Mouse (Mus musculus): Measurements from ENCODE around the gene Dnm3.

Gene Dnm3

DNA sequence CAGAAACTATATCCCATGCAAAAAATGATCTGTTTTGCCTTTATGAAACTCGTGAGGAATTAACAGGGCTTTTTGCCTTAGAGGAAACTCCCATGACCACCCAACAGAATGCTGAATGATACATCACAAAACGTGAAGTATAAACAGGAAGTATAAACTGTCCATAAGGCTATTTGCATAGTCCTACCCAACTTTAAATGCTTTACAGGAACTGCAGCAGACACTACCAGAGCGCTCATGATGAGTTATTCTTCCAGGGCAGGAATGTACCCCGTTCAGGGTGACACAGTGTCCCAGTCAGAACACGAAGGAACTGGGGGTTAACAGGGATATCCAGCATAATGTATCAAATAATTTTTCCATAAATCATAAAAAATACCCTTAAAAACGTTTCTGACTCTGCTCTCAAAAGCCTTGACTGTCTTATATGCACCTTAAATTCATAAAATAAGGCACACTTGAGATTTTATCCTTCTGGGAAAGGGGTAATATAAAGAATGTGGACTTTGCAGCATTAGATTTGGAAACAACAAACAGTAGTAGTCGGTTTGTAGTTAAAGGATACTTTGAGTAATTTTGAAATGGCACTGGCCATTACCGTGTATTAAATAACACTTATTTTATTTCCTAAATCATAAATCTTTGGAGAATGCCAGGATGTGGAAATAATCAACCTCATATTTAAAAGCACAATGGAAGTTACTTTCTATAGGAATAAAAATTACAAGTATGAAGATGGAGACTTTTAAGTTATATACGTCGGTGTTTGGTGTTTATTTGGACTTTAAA lies 252.8 kb downstream of the Dnm3 start:
- in situ Hi-C loops (cut with MboI; ENCODE audit: low pct_unique_long_range_greater_than_20kb in 1 of 2, low sequenced_read_pairs in 2 of 2, unreplicated experiment in 1 of 2): no loop called here

DNA sequence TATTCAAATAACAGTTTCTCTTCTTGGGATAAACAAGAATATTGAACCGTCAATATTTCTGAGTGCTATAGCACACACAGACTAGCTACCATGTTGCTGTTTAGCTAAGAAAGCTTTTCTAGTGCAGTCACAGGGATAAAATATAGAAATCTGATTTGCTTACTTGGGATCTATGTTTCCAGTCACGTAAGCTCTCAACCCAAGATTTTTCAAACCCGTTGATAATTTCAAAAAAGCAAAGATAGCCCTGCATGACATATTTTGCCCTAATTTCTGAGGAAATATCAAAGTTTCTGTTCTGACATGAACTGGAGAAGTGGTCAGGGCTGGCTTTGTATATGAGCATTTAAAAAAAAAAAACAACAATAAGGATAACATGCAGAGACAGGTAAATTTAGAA lies 253.8 kb downstream of the Dnm3 start:
- in situ Hi-C loops (cut with MboI; ENCODE audit: low pct_unique_long_range_greater_than_20kb in 1 of 2, low sequenced_read_pairs in 2 of 2, unreplicated experiment in 1 of 2): no loop called here

DNA sequence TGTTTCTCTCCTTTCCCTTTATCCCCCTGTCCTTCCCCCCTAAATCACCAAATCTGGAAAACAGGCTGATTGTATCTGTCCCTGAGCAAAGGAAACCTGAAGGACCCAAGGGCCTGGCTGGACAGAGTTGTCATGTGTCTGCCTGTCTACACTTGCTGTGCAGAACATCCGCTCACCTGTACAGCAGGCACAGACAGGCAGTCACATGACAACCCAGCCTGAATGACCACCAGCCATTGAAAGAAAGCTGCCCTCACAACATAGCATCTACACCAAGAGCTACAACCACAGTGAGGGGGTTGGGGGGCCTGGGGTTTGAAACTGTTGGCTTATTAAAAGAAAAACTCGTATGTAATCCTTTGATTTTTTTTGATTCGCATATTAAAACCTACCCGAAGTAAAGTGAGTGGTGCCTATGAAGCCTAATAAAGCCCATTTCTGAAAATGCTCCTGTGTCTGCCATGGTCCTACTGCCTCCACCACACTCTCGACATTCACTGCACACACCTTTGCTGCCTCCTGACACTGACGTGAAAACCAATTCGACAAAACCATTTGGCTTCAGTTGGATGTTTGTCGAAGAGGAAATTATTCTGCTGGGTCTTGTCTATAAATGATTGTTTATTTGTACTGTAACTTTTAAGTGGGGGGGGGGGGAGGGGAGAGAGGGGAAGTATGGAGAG lies 254.4 kb downstream of the Dnm3 start:
- in situ Hi-C loops (cut with MboI; ENCODE audit: low pct_unique_long_range_greater_than_20kb in 1 of 2, low sequenced_read_pairs in 2 of 2, unreplicated experiment in 1 of 2): no loop called here

DNA sequence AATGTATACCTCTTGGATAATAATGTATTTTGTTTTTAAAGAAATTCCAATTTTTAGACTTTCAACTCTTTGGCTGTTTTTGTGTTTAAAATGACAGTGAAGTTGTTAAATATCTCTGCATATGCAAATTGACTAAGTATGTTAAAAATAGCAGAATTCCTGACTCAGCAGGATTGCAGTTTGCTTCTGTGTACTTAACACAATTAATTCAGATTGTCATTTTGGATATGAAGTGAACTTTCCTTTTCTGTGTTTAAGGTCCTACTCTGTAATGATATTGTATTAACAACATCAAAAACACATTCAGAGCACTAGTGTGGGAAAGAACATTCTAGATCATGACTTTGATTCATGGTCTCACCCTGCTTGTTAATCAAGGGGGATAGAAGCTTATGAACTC lies 255.5 kb downstream of the Dnm3 start:
- in situ Hi-C loops (cut with MboI; ENCODE audit: low pct_unique_long_range_greater_than_20kb in 1 of 2, low sequenced_read_pairs in 2 of 2, unreplicated experiment in 1 of 2): no loop called here

DNA sequence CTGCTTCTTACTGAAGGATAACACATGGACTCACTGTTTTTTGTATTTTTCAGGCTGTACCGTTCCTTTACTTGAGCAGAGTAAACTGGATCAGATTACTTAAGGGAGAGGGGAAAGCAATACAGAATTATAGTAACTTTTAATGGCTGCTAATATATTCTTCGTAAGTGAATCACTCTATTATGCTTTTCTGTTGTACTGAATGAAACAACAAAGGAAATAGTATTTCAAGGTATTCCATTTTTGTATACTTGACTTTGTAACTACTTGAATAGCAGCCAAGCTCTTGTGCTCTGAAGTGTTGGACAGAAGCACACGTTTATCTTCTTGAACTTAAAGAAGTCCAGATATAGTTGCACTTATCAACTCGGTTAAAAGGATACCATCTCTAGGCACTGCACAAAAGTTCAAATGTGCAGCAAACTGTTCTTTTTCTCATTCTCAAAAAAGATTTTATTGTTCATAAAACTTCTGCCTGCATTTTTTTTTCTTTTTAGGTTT lies 256.0 kb downstream of the Dnm3 start:
- in situ Hi-C loops (cut with MboI; ENCODE audit: low pct_unique_long_range_greater_than_20kb in 1 of 2, low sequenced_read_pairs in 2 of 2, unreplicated experiment in 1 of 2): no loop called here

DNA sequence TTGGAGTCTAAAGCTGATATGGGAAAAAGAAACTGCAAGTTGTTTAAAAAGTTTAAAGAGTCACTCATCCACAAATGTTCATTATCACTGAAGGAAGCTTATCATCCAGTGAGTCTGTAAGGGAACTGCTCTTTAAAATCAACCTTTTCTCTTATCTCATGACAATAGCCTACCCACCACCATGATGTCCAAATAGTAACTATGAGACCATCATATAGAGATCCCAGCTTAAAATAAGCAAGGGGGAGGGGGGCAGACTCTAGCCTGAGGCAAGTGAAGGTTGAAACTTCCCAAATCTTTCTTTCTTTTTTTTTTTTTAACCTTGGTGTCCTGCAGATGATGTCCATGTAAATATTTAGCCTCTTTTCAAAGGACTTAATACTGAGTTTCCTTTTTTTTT lies 256.9 kb downstream of the Dnm3 start:
- in situ Hi-C loops (cut with MboI; ENCODE audit: low pct_unique_long_range_greater_than_20kb in 1 of 2, low sequenced_read_pairs in 2 of 2, unreplicated experiment in 1 of 2): no loop called here

DNA sequence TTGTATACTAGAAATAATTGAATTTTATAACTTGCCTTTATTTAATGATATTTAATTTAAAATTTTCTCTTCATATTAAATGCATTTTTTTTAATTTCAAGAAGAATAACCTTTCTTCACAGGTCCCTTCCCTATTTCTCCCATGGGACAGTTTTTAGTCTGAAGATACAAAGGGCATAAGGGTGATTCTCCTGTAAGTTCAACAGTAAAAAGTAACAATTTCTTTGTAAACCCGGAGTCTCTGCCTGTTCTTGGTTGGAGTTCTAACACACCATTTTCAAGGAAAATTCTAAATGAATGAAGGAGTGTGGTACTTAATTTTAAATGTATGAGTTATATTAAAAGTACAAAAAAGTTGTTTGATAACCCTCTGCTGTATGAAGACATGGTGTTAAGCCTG lies 258.1 kb downstream of the Dnm3 start:
- in situ Hi-C loops (cut with MboI; ENCODE audit: low pct_unique_long_range_greater_than_20kb in 1 of 2, low sequenced_read_pairs in 2 of 2, unreplicated experiment in 1 of 2): no loop called here

DNA sequence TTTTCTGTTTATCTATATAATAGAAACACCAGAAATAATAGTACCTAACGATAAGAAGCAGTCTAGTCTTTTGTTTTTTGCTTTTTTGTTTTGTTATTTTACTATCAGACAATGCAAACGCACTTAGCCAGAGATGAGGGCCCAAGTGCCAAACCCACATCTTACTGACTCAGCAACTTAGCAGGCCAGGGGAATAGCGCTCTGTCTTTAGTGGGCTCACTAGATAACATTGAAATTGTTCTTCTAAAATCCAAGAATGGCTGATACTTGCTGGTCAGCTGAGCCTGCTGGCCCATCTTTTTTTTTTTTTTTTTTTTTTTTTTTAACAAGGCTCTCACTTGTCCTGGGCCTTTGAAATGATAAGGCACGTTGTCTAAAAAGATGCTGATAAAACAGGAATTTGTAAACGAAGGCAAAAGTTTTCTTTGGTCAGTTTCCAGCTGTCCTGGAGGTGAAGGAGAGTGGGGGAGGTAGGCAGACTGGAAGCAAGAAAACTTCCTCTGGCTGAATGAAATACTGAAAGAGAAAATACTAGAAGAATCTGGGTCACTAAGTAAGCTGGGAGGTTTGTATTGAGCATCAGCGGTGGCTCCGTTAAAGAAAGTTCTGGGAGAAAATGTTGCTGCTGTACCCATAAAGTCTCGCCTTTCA lies 259.2 kb downstream of the Dnm3 start:
- in situ Hi-C loops (cut with MboI; ENCODE audit: low pct_unique_long_range_greater_than_20kb in 1 of 2, low sequenced_read_pairs in 2 of 2, unreplicated experiment in 1 of 2): no loop called here

DNA sequence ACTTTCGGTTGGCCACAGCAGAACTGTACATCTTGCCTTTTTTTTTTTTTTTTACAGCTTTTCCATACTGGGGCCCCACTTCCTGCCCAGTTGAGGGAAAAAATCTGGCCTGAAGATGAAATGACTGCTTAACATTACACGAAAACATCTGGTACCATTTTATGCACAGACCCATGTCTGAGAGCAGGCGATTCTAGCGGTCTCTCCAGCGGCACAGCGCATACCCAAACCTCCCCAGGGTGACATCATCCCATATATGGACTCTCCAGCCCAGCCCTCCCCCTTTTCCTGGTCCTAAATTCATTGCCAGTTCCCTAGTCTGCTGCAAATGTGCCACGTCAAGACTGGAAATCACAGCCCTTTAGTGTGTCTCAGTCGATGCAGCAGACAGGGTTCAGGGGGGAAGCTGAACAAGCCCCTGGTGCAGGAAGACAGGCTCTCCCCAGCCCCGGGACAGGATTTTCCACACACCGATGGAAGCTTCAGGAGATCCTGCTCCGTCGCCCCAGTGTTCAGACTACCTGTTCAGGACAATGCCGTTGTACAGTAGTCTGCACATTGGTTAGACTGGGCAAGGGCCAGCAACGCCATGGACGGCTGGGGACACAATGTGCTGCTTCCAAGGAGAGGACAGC lies 260.4 kb downstream of the Dnm3 start:
- in situ Hi-C loops (cut with MboI; ENCODE audit: low pct_unique_long_range_greater_than_20kb in 1 of 2, low sequenced_read_pairs in 2 of 2, unreplicated experiment in 1 of 2): no loop called here

DNA sequence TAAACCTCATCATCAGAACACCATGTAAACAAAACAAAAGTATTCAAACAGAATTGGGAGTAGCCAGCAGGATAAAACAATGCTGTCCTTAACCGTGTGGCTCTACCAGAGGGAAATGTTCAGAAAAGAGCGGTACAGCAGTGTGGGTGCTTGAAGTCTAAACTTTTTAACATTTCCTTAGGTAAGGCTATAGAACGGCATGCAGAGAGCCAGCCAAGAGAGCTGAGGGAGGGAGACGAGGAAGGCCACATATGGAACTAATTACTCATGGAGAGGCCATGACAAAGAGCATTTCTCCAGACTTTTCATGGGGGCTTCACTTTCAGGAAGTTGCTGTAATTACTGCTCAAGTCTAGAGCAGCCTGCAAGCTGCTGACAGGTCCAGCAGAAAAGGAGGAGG lies 261.2 kb downstream of the Dnm3 start:
- in situ Hi-C loops (cut with MboI; ENCODE audit: low pct_unique_long_range_greater_than_20kb in 1 of 2, low sequenced_read_pairs in 2 of 2, unreplicated experiment in 1 of 2): no loop called here

DNA sequence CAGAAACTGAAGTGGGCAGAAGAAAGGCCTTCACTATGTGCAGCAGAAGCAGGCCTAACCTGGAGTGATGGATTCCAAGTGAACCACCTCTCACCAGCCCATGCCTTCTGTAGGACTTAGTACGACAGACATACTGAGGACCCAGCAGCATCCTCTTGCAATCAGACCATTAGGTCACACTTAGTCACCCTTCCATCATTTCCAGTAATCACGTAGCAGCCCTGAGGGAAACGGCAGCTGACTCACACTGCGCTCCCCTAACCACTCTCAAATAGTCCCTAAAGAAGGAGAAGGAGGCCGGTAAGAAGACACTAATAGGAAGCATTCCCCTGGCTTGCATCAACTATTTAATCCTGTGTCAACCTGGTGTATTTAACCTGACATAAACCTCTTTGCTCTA lies 262.1 kb downstream of the Dnm3 start:
- in situ Hi-C loops (cut with MboI; ENCODE audit: low pct_unique_long_range_greater_than_20kb in 1 of 2, low sequenced_read_pairs in 2 of 2, unreplicated experiment in 1 of 2): no loop called here

DNA sequence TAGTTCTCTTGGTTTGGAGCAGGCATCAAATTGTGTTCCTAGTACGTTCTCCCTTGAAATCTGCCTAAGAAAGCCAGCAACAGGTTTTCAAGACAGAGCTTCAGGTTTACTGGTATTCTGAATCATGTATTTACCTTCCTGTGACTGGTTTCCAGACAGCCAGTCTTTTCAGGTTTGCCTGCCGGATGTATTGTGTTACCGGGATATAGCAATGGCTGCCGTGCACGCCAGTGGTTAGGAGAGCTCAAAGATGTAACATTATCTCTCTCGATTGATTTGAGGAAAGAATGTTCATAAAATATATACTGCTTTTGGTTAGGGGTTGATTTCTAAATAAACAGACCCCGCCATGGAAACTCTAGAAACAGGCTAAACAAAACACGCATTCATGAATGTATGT lies 264.8 kb downstream of the Dnm3 start:
- in situ Hi-C loops (cut with MboI; ENCODE audit: low pct_unique_long_range_greater_than_20kb in 1 of 2, low sequenced_read_pairs in 2 of 2, unreplicated experiment in 1 of 2): no loop called here

DNA sequence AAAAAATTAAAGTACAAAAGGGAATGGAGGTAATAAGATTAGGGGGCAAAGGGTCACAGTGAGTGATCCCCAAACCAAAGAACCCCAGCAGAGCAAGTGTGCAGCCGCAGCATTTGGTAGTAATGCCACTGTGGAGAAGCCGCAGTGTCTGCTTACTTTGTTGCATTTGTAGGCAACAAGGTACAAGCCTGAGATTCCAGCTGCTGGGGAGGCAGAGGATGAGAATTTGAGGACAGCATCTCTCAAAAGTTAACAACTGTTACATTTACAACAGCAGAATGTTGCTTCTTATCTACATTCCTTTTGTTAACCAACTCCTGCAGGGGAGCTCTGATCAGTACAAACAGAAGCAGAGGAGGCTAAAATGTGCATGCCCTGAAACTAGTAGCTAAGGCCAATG lies 267.3 kb downstream of the Dnm3 start:
- in situ Hi-C loops (cut with MboI; ENCODE audit: low pct_unique_long_range_greater_than_20kb in 1 of 2, low sequenced_read_pairs in 2 of 2, unreplicated experiment in 1 of 2): no loop called here

DNA sequence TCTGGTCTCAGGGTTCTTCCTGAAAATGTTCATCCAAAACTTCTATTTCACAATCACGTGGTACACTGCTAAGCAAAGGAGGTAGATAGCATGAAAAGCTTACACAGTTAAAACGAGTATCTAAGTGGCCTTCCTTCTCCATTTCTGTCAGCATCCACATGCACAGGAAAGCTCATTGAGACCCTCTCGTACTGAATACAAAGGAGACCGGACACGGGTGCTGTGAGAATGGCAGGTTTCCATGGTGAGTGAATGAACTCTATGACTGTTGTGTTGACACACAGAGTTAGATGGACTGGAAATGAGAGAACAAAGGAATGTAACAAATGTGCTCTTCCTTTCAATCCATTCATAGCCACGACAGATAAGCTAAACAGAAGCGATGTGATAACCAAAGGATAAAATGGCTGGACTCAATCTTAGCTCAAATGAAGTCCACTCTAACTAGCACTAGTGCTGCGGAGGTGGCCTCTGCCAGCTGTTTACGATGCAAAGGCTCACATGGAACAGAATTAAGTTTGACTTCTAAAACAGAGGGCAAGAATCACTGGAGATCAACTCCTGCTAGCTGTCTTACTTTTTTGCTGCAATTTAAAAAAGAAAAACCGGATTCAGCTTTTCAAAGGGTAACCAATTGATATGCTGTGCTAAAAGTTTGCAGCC lies 268.2 kb downstream of the Dnm3 start:
- in situ Hi-C loops (cut with MboI; ENCODE audit: low pct_unique_long_range_greater_than_20kb in 1 of 2, low sequenced_read_pairs in 2 of 2, unreplicated experiment in 1 of 2): no loop called here

DNA sequence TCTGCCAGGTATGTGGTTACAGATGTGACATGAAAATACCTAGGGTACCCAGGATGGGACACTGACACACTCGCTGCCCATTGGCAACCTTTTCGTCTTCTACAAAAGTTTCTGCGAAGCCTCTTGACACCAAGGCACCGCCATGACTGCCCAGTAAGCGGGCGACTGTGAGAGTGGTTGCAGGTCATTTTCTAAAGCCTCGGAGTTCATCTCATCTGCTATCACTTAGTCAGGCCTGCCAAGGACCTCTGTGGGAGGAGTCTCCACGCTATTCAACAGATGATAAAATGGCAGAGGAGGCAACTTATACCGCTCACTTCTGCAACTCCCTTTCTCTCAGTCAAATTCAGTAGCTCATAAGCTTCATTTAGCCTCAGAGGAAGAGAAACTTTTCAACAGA lies 268.8 kb downstream of the Dnm3 start:
- in situ Hi-C loops (cut with MboI; ENCODE audit: low pct_unique_long_range_greater_than_20kb in 1 of 2, low sequenced_read_pairs in 2 of 2, unreplicated experiment in 1 of 2): no loop called here

DNA sequence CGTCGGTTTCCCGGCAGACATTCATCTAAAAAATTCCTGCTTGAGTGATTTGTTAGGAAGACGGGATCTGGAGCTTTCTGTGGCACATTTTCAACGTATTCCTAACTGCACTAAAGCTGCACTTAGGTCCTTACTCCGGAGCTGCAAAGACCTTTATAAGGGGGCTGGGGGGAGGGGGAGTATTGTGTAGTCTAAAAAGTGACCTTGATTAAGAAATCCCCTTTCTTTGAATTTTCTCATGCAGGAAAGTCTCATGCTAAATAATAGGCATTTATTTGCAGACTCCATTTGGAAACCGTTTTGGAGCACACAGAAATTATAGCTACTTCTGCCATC lies 270.2 kb downstream of the Dnm3 start:
- in situ Hi-C loops (cut with MboI; ENCODE audit: low pct_unique_long_range_greater_than_20kb in 1 of 2, low sequenced_read_pairs in 2 of 2, unreplicated experiment in 1 of 2): no loop called here

DNA sequence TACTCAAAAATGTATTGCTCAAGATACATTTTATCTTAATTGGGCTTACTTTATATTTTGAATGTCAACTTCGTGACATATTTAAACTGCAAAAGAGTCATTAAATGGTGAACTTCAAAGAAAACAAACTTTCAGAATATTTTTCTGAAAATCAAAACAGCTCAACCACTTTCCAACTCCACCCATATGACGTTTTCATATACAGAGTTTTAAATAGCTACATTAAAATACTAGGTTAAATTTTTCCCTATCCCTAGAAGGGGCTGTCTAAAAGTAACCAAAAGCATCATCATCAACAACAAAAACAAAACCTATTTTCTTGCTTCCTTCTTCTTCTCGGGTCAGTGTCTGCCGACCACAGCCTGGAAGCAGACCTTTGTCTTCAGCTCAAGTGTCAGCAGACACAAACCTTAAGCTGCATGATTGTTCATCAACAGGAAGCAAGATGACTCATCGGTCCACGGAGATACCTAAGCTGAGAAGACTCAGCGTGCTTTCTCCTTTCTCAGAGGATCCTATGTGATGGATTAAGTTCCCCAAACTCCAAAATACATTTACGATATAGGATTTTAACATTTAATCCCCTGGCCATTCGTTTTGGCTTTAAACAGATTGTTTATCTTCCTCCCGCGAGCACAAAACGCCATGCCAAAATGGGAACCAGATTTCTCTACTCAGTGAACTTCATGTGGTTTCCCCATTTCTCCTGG lies 270.7 kb downstream of the Dnm3 start:
- in situ Hi-C loops (cut with MboI; ENCODE audit: low pct_unique_long_range_greater_than_20kb in 1 of 2, low sequenced_read_pairs in 2 of 2, unreplicated experiment in 1 of 2): no loop called here
